Mouse (Mus musculus) MEL (cell line): ENCODE measurements around the gene Pxn. TPM values are rescaled to one million over a fixed set of nuclear protein-coding genes. Genes with fewer than 3 reads are reported as not detected.
"Not testable (repeated sequence)": the region's sequence is repeated elsewhere in the genome, so short reads cannot be mapped to it uniquely, and the experiment has no call there.

Experiments
- DNase-seq: peaks from one replicate; pipeline ENCODE4 v3.0.0; 2011; ENCODE audit warnings: low read depth, low spot score
- H3K27ac ChIP-seq: 2 replicates; pipeline ENCODE4 v1.5.1; 2012; ENCODE audit warnings: low read depth, mild to moderate bottlenecking, control low read depth, low read length, moderate library complexity; ENCODE audit not compliant: control insufficient read depth
- H3K27me3 ChIP-seq, 2 experiments: fragments of 150-350 bp in 1 of 2; sonication (generic) in 1 of 2; 2 replicates each; pipeline ENCODE4 v1.6.1; 2012; ENCODE audit warnings: low read length in 2 of 2, mild to moderate bottlenecking in 2 of 2, improper control_type of control experiment in 1 of 2, moderate library complexity in 1 of 2; ENCODE audit not compliant: insufficient read depth in 2 of 2, control insufficient read depth in 1 of 2
- H3K36me3 ChIP-seq, 2 experiments: 2 replicates each; pipeline ENCODE4 v1.6.1; 2012 to 2014; ENCODE audit warnings: low read length in 2 of 2, improper control_type of control experiment in 1 of 2, inconsistent platforms in 1 of 2, mild to moderate bottlenecking in 1 of 2; ENCODE audit not compliant: insufficient read depth in 2 of 2, control insufficient read depth in 1 of 2
- H3K4me1 ChIP-seq, 2 experiments: fragments of 150-350 bp in 1 of 2; sonication (generic) in 1 of 2; 2 replicates each; pipeline ENCODE4 v1.6.1; 2012; ENCODE audit warnings: low read length in 2 of 2, improper control_type of control experiment in 1 of 2, mild to moderate bottlenecking in 1 of 2; ENCODE audit not compliant: insufficient read depth in 2 of 2, control insufficient read depth in 1 of 2
- H3K4me3 ChIP-seq, 2 experiments: fragments of 150-350 bp in 1 of 2; sonication (generic) in 1 of 2; 2 replicates each; pipeline ENCODE4 v1.5.1; 2012; ENCODE audit warnings: low read depth in 2 of 2, low read length in 2 of 2, mild to moderate bottlenecking in 2 of 2, moderate library complexity in 2 of 2, control low read depth in 1 of 2, improper control_type of control experiment in 1 of 2; ENCODE audit not compliant: control insufficient read depth in 1 of 2, insufficient read depth in 1 of 2
- H3K79me2 ChIP-seq: 2 replicates; pipeline ENCODE4 v1.6.1; 2012; ENCODE audit warnings: mild to moderate bottlenecking, low read length, moderate library complexity; ENCODE audit not compliant: control insufficient read depth, poor library complexity, insufficient read depth
- H3K9ac ChIP-seq: 2 replicates; pipeline ENCODE4 v1.6.1; 2012; ENCODE audit warnings: low read depth, mild to moderate bottlenecking, control low read depth, low read length, moderate library complexity; ENCODE audit not compliant: control insufficient read depth, poor library complexity, severe bottlenecking
- H3K9me3 ChIP-seq: fragments of 150-350 bp; sonication (generic); replicated peaks from 2 replicates; pipeline ENCODE4 v1.6.1; 2012; ENCODE audit warnings: mild to moderate bottlenecking, low read length, improper control_type of control experiment, moderate library complexity; ENCODE audit not compliant: insufficient read depth
- BHLHE40 ChIP-seq: IDR thresholded peaks from 2 replicates; pipeline ENCODE4 v1.6.1; 2012; ENCODE audit warnings: low read depth, mild to moderate bottlenecking, inconsistent platforms, low read length, improper control_type of control experiment, borderline replicate concordance
- CTCF ChIP-seq, 3 experiments: IDR thresholded peaks in 2 of 3; conservative IDR thresholded peaks in 1 of 3; 2 replicates each; pipeline ENCODE4 v1.5.1; 2011 to 2012; ENCODE audit warnings: low read length in 3 of 3, low read depth in 2 of 3, mild to moderate bottlenecking in 2 of 3, improper control_type of control experiment in 1 of 3, inconsistent platforms in 1 of 3, mixed read lengths in 1 of 3, moderate library complexity in 1 of 3; ENCODE audit not compliant: control insufficient read depth in 1 of 3, insufficient read depth in 1 of 3, poor library complexity in 1 of 3, severe bottlenecking in 1 of 3
- ELF1 ChIP-seq: IDR thresholded peaks from 2 replicates; pipeline ENCODE4 v1.6.1; 2014; ENCODE audit warnings: low read depth, mild to moderate bottlenecking, inconsistent platforms, low read length, improper control_type of control experiment, moderate library complexity
- GABPA ChIP-seq: IDR thresholded peaks from 2 replicates; pipeline ENCODE4 v1.6.1; 2012; ENCODE audit warnings: low read depth, mild to moderate bottlenecking, inconsistent platforms, low read length, improper control_type of control experiment, moderate library complexity
- GATA1 ChIP-seq: IDR thresholded peaks from 2 replicates; pipeline ENCODE4 v1.6.1; 2011; ENCODE audit warnings: low read depth, low read length, improper control_type of control experiment
- HCFC1 ChIP-seq: IDR thresholded peaks from 2 replicates; pipeline ENCODE4 v1.6.1; 2012; ENCODE audit warnings: low read depth, mild to moderate bottlenecking, inconsistent platforms, low read length, improper control_type of control experiment, moderate library complexity
- JUND ChIP-seq: IDR thresholded peaks from 2 replicates; pipeline ENCODE4 v1.6.1; 2011; ENCODE audit warnings: low read depth, mild to moderate bottlenecking, improper control_type of control experiment, low read length
- MAFK ChIP-seq: IDR thresholded peaks from 2 replicates; pipeline ENCODE4 v1.6.1; 2011; ENCODE audit warnings: low read depth, mild to moderate bottlenecking, low read length, improper control_type of control experiment, borderline replicate concordance
- MAX ChIP-seq: IDR thresholded peaks from 2 replicates; pipeline ENCODE4 v1.6.1; 2011; ENCODE audit warnings: low read length, improper control_type of control experiment
- MXI1 ChIP-seq: IDR thresholded peaks from 2 replicates; pipeline ENCODE4 v1.6.1; 2011; ENCODE audit warnings: mild to moderate bottlenecking, low read depth, low read length, improper control_type of control experiment
- MYB ChIP-seq: IDR thresholded peaks from 2 replicates; pipeline ENCODE4 v1.6.1; 2011; ENCODE audit warnings: mild to moderate bottlenecking, low read depth, low read length, improper control_type of control experiment
- POLR2A ChIP-seq, 2 experiments: IDR thresholded peaks; 2 replicates each; pipeline ENCODE4 v1.6.1; 2011 to 2012; ENCODE audit warnings: low read length in 2 of 2, mild to moderate bottlenecking in 2 of 2, control low read depth in 1 of 2, improper control_type of control experiment in 1 of 2, low read depth in 1 of 2, moderate library complexity in 1 of 2; ENCODE audit not compliant: control insufficient read depth in 1 of 2, insufficient read depth in 1 of 2, poor library complexity in 1 of 2
- POLR2AphosphoS2 ChIP-seq: IDR thresholded peaks from 2 replicates; pipeline ENCODE4 v1.6.1; 2011; ENCODE audit warnings: low read length, improper control_type of control experiment
- POLR2AphosphoS5 ChIP-seq: IDR thresholded peaks from 2 replicates; pipeline ENCODE4 v1.6.1; 2012; ENCODE audit warnings: low read depth, borderline replicate concordance, mild to moderate bottlenecking, inconsistent platforms, low read length, moderate library complexity, mixed read lengths
- SIN3A ChIP-seq: IDR thresholded peaks from 2 replicates; pipeline ENCODE4 v1.6.1; 2012; ENCODE audit warnings: low read length, improper control_type of control experiment, inconsistent platforms
- TBP ChIP-seq: IDR thresholded peaks from 2 replicates; pipeline ENCODE4 v1.8.0; 2011; ENCODE audit warnings: low read depth, low read length, improper control_type of control experiment
- TCF12 ChIP-seq: IDR thresholded peaks from 2 replicates; pipeline ENCODE4 v1.6.1; 2014; ENCODE audit warnings: low read depth, mild to moderate bottlenecking, inconsistent platforms, low read length, improper control_type of control experiment, moderate library complexity
- ZC3H11A ChIP-seq: IDR thresholded peaks from 2 replicates; pipeline ENCODE4 v1.6.1; 2012; ENCODE audit warnings: low read depth, mild to moderate bottlenecking, inconsistent platforms, low read length, improper control_type of control experiment
- ZKSCAN1 ChIP-seq: IDR thresholded peaks from 2 replicates; pipeline ENCODE4 v1.6.1; 2012; ENCODE audit warnings: low read depth, mild to moderate bottlenecking, inconsistent platforms, low read length, improper control_type of control experiment, moderate library complexity
- ZNF384 ChIP-seq: IDR thresholded peaks from 2 replicates; pipeline ENCODE4 v1.6.1; 2012; ENCODE audit warnings: low read depth, mild to moderate bottlenecking, inconsistent platforms, low read length, improper control_type of control experiment
- polyA plus RNA-seq, 2 experiments: library from polyadenylated mRNA; stranded (reverse) in 1 of 2; unstranded in 1 of 2; fragments of >175 nt in 1 of 2; fragments of >200 nt in 1 of 2; gene quantifications; 2 replicates each; pipeline versions ENCODE4 v1.2.1 to v1.2.4; 2012; ENCODE audit warnings: low replicate concordance in 2 of 2, low read depth in 1 of 2; ENCODE audit not compliant: insufficient read length in 2 of 2, insufficient read depth in 1 of 2, missing spikeins in 1 of 2
- total RNA-seq: library from RNA; depleted of rRNA; stranded (reverse); fragments of 300-350 nt; gene quantifications from 2 replicates; pipeline ENCODE4 v1.2.3, GENCODE M21; 2012

The Pxn gene
- total and polyA plus RNA-seq, 3 experiments, result 15.2 to 167 (median 29.2) TPM

DNA sequence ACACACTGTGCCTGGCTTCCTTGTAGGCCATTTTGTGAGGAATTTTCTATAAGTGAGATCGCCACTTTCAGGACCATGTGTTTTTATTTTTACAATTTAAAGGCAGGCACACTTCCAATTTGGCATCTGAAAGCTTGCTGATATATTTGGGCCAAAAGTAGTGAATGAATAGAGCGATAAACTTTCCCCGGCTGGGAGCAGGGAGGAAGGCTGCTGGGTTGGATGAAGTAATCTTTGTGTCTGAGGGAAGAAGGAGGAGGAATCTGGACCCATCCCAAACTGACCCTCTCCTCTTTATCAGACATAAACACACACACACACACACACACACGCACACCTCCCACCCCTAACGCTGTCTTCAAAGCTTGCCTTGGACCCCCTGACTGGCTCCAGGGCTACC is 13.0 kb upstream of the Pxn start:
- Histone ChIP-seq H3K79me2 (no peaks in the 10 kb centered on the region), H3K27ac (no peak overlapping the region), H3K4me1 (peaks cover 0 to 10% of the 10 kb centered on the region in 2 experiments; a peak in 2 of 4 replicates), H3K9ac (no peak overlapping the region), H3K27me3 (no peaks in the 10 kb centered on the region), H3K4me3 (no peak overlapping the region), H3K36me3 (peaks cover 0 to 6% of the 10 kb centered on the region in 2 experiments; a peak in 2 of 4 replicates), H3K9me3 (no peaks in the 10 kb centered on the region)
- DNase-seq, result peak; percentile 27
- TF ChIP-seq MAX (no peak), HCFC1 (no peak), TCF12 (no peak), BHLHE40 (no peak), CTCF (IDR thresholded peaks at IDR 0.05 in 2 of 3, conservative IDR thresholded peaks at IDR 0.05 in 1 of 3; ENCODE audit: control insufficient read depth in 1 of 3, insufficient read depth in 1 of 3, low read depth in 2 of 3, low read length in 3 of 3, poor library complexity in 1 of 3, severe bottlenecking in 1 of 3) (no peak), MYB (no peak), ELF1 (no peak), SIN3A (no peak), MAFK (no peak), GATA1 (no peak), ZNF384 (no peak), TBP (no peak), POLR2AphosphoS5 (no peak), ZKSCAN1 (no peak), JUND (no peak), MXI1 (no peak), POLR2AphosphoS2 (no peak), ZC3H11A (no peak)

DNA sequence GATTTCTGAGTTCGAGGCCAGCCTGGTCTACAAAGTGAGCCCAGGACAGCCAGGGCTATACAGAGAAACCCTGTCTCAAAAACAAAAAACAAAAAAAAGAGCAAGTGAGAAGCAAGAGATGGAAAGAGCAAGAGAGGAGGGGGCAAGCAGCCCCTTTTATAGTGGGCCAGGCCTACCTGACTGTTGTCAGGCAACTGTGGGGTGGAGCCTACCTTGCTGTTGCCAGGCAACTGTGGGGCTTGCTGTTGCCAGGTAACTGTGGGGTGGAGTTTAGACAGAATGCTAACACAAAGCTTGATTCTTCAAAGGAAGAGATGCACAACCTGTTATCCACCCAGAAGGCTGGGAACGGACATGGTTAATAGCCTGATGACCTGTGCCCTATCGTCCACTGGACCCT is 10.9 kb upstream of the Pxn start:
- not testable (repeated sequence) for H3K9ac ChIP-seq, H3K9me3 ChIP-seq, H3K36me3 ChIP-seq, H3K27me3 ChIP-seq, H3K4me1 ChIP-seq, DNase-seq, H3K27ac ChIP-seq, H3K4me3 ChIP-seq, H3K79me2 ChIP-seq

DNA sequence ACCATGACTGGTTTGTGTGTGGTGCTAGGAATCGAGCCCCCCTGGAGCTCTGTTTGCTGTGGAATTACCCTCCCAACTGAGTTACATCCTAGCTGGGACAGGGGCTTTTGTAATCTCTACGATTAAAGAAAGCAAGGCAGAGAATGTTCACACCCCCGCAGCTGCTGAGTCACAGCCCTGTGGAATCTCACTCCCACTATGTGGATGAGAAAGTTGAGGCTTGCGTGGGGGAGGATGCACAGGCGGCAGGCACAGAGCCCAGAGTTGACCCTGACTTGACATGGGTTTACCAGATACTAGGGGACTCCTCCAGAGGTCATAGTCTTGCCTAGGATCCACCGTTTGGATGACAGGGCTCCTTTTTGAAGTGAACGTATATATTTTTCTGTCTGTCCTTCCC is 9.4 kb upstream of the Pxn start:
- Histone ChIP-seq H3K79me2 (no peaks in the 10 kb centered on the region), H3K27me3 (no peaks in the 10 kb centered on the region), H3K27ac (no peak overlapping the region), H3K36me3 (no peaks in the 10 kb centered on the region; a peak in 1 of 4 replicates), H3K9ac (no peak overlapping the region), H3K4me3 (no peak overlapping the region)
- TF ChIP-seq POLR2A (IDR thresholded peaks at IDR 0.05; ENCODE audit: control insufficient read depth in 1 of 2, insufficient read depth in 1 of 2, low read depth in 1 of 2, low read length in 2 of 2, poor library complexity in 1 of 2) (no peak), POLR2AphosphoS2 (no peak), GABPA (no peak), ELF1 (no peak)
- TF ChIP-seq, all 39 proteins: peak for 0
- DNase-seq, result no peak
- H3K9me3 ChIP-seq, result no peaks in the 10 kb centered on the region
- H3K4me1 ChIP-seq, result peaks cover 0 to 8% of the 10 kb centered on the region in 2 experiments; a peak in 2 of 4 replicates
